Mouse (Mus musculus): ENCODE results near the gene Clic4.

GRCm38 (mm10) chr4:135220641-135221040 is 52.0 kb downstream of the Clic4 start:
- TF ChIP-seq POLR2A (IDR thresholded peaks at IDR 0.05; ENCODE audit: insufficient read depth, low read depth, low read length), result no peak
- TF ChIP-seq CTCF (IDR thresholded peaks at IDR 0.05), result no peak
